16 mouse cellular contexts compared by ENCODE assay signal in the genomic region with DNA sequence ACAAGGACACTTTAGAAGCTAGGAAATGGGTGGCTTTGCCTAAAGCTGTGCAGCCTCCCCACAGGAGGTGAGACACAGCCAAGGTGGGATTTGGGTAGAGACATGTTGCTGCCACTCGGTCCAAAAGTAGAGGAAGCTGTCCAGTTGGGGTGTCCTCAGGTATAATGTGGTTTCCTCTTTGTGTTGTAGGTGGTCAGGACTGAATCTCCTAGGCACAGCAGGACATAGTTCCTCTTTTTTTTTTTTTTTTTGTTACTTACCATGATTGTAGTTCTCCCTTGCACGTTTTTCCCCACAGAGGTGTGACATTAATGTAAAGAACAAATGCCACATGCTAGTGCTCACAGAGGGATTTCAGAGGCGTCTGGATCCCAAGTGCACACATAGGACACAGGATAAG. TPM values are rescaled to one million over a fixed set of nuclear protein-coding genes. Genes with fewer than 3 reads are reported as not detected.
"Had no signal": no experiment of that assay in that cellular context is flagged by ENCODE, and none has a peak within 500 bp of the region (broad histone marks: within the 10 kb centered on the region; RNA-seq: fewer than 3 reads in every experiment).

No protein-coding gene starts in this region.

- H3K9me3 ChIP-seq: kidney, embryonic 15.5 days; limb, embryonic 12.5 days; liver, embryonic 13.5 days; lung, embryonic 15.5 days; midbrain, embryonic 15.5 days; neural tube, embryonic 13.5 days had no signal

- H3K27ac ChIP-seq: kidney, embryonic 15.5 days; left cerebral cortex, adult 2 months; limb, embryonic 12.5 days; macrophage; midbrain, embryonic 15.5 days; neural tube, embryonic 13.5 days; stomach, postnatal 0 days had no signal

- H3K4me3 ChIP-seq: kidney, embryonic 15.5 days; left cerebral cortex, adult 2 months; limb, embryonic 12.5 days; liver, embryonic 13.5 days; lung, embryonic 15.5 days; midbrain, embryonic 15.5 days; neural tube, embryonic 13.5 days had no signal

- ATAC-seq: liver, postnatal 0 days; midbrain, embryonic 15.5 days had no signal

- H3K27me3 ChIP-seq: kidney, embryonic 15.5 days; limb, embryonic 12.5 days; liver, embryonic 13.5 days; lung, embryonic 15.5 days; midbrain, embryonic 15.5 days; neural tube, embryonic 13.5 days had no signal

- H3K4me2 ChIP-seq: kidney, embryonic 15.5 days; limb, embryonic 12.5 days; liver, embryonic 13.5 days; lung, embryonic 15.5 days; midbrain, embryonic 15.5 days; neural tube, embryonic 13.5 days had no signal

- DNase-seq: kidney, adult 2 months; kidney, postnatal 14 days; liver; liver, embryonic 13.5 days; liver, postnatal 0 days; lung, postnatal 14 days; right cerebral cortex, postnatal 25 days; thymus, postnatal 14 days had no signal

- H3K9ac ChIP-seq: kidney, embryonic 15.5 days; limb, embryonic 12.5 days; liver, embryonic 13.5 days; liver, postnatal 0 days; lung, embryonic 15.5 days; midbrain, embryonic 15.5 days; neural tube, embryonic 13.5 days had no signal

- H3K4me1 ChIP-seq: limb, embryonic 12.5 days; midbrain, embryonic 15.5 days; neural tube, embryonic 13.5 days had no signal

- H3K36me3 ChIP-seq: limb, embryonic 12.5 days; lung, embryonic 15.5 days; midbrain, embryonic 15.5 days; neural tube, embryonic 13.5 days had no signal

RNA-seq across cellular contexts. Expression of a gene that starts 24.2 kb away (rescaled TPM):
- polyA plus RNA-seq: limb, embryonic 12.5 days; liver, embryonic 13.5 days; macrophage; midbrain, embryonic 15.5 days; neural tube, embryonic 13.5 days had no signal
